Mouse (Mus musculus) mature B cell (primary cell): Measurements from ENCODE around the gene Olfr748.
"Not testable (repeated sequence)": the region's sequence is repeated elsewhere in the genome, so short reads cannot be mapped to it uniquely, and the experiment has no call there.

Experiments used
- in situ Hi-C: fragments of 300-500 bp; cut with MboI; formaldehyde crosslinking; loops from 2 replicates; pipeline ENCODE4 v1.14.3; 2019

The Olfr748 gene

GRCm38 (mm10) chr14:50707073-50707472 lies at the start of gene Olfr748:
Gene Olfr748 (plus strand): TSS chr14:50707373.
- in situ Hi-C loops, result no loop called here

DNA sequence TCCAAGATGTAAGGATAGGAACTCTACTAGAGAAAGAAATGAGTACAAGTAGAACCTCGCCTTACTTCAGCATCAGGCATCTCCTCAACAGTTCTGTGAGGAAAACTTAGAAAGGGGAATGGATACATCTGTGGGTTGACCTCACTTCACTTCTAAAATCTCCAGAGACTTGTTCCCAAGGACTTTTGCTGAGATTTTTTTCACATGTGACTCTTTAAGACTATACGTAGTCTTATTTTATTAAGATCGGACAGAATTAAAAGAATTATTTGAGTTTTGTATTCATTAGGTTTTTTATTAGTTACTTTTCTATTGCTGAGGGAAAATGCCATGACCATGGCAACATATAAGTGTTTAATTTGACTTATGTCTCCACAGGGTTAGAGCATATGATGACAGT lies 14.1 kb upstream of the Olfr748 start, which contains the start of gene Olfr747:
TSS of gene Olfr747 (minus strand) at position 101 of the 400 bp plus-strand sequence.
- in situ Hi-C loops, result no loop called here

DNA sequence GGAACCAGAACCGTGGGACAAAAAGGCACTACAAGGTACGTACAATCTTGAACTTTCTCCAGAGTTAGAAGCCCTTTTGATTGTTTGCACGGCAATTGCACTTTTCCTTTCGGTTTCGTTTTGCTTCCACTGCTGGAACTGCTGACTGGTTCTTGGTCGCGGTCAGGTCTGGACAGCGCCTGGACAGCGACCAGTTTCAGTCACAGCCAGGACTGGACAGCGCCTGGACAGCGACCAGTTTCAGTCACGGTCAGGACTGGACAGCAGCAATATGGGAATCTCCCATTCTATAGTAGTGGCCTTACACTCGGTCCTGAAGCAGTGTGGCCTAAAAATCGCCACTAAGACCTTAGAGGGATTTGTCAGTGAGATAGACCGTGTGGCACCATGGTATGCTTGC lies 12.7 kb downstream of the Olfr748 start:
- in situ Hi-C loops, result not testable (repeated sequence)

- in situ Hi-C loops, result not testable (repeated sequence)
Measured at GRCm38 (mm10) chr14:50722371-50722770, 15.2 kb downstream of the Olfr748 start.

GRCm38 (mm10) chr14:50740334-50740733 lies 33.2 kb downstream of the Olfr748 start:
- in situ Hi-C loops, result no loop called here

DNA sequence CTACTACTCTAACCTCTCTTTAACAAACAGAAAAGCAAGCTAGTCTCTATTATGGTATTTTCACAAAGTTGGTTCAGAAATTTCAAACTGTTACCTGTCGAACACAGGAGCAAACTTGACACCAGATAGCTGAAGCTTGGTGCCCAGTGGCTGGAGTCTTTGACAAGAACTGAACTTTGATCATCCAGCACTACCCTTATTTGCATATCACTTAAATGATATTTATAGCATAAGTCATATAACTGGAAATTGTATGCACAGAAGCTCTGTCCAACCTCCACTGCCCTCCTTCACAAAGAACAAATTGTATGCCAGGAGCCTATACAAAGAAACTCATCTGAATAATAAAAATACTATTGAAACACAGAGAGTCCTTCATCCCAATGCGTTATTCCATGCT lies 34.4 kb downstream of the Olfr748 start:
- in situ Hi-C loops, result no loop called here

- in situ Hi-C loops, result no loop called here
Measured at GRCm38 (mm10) chr14:50744994-50745393, 37.8 kb downstream of the Olfr748 start, which contains the start of gene Olfr749. Gene Olfr749 (minus strand): TSS chr14:50745094.

- in situ Hi-C loops, result no loop called here
Measured at GRCm38 (mm10) chr14:50758416-50759085, 51.4 kb downstream of the Olfr748 start.
